Mouse (Mus musculus) kidney, postnatal 36 days (tissue): ENCODE measurements around the gene Usp16.

Source experiments
- DNase-seq, 2 experiments: peaks; one replicate each; pipeline ENCODE4 v3.0.0; 2021 to 2022; ENCODE audit warnings: mixed read lengths in 2 of 2

The Usp16 gene

GRCm38 (mm10) chr16:87454419-87455179 lies at the start of gene Usp16:
TSS of gene Usp16 (plus strand) at chr16:87454703.
- DNase-seq: peak; percentile 93 to 95

GRCm38 (mm10) chr16:87405001-87405400 lies 49.5 kb upstream of the Usp16 start:
- DNase-seq: peak; percentile 29 to 45

GRCm38 (mm10) chr16:87420662-87421061 lies 33.8 kb upstream of the Usp16 start:
- no peak for DNase-seq

GRCm38 (mm10) chr16:87427516-87427915 lies 27.0 kb upstream of the Usp16 start:
- no peak for DNase-seq

GRCm38 (mm10) chr16:87432033-87432814 lies 22.3 kb upstream of the Usp16 start, which contains the start of gene Ltn1:
TSS of gene Ltn1 (minus strand) at chr16:87432612.
- DNase-seq: peak; percentile 99

GRCm38 (mm10) chr16:87434266-87434665 lies 20.2 kb upstream of the Usp16 start:
- DNase-seq: no peak

- DNase-seq: peak; percentile 56 to 66
These were observed 19.6 kb upstream of the Usp16 start for GRCm38 (mm10) chr16:87434946-87435345.

- peak; percentile 18 to 44 for DNase-seq
These were observed 18.9 kb upstream of the Usp16 start for GRCm38 (mm10) chr16:87435411-87436205.

- DNase-seq: no peak
These were observed 17.4 kb upstream of the Usp16 start for GRCm38 (mm10) chr16:87437096-87437495.

- no peak for DNase-seq
These were observed 15.8 kb upstream of the Usp16 start for GRCm38 (mm10) chr16:87438697-87439096.

- DNase-seq: peak; percentile 95 to 97
These were observed 14.3 kb upstream of the Usp16 start, which contains the start of gene Rwdd2b for GRCm38 (mm10) chr16:87440184-87440686. TSS of gene Rwdd2b (minus strand) at chr16:87440573.

GRCm38 (mm10) chr16:87441089-87441488 lies 13.4 kb upstream of the Usp16 start:
- DNase-seq: peak; percentile 47 to 51

GRCm38 (mm10) chr16:87442291-87442690 lies 12.2 kb upstream of the Usp16 start:
- no peak for DNase-seq

GRCm38 (mm10) chr16:87443245-87443644 lies 11.3 kb upstream of the Usp16 start:
- no peak for DNase-seq

GRCm38 (mm10) chr16:87444071-87444470 lies 10.4 kb upstream of the Usp16 start:
- no peak for DNase-seq

- DNase-seq: no peak
These were observed 9.4 kb upstream of the Usp16 start for GRCm38 (mm10) chr16:87445110-87445509.

GRCm38 (mm10) chr16:87445528-87445927 lies 9.0 kb upstream of the Usp16 start:
- DNase-seq: no peak

GRCm38 (mm10) chr16:87453226-87453625 lies 1.3 kb upstream of the Usp16 start:
- DNase-seq: no peak

- DNase-seq: peak in 1 of 2 experiments; percentile 7
These were observed 693 bp downstream of the Usp16 start for GRCm38 (mm10) chr16:87455180-87455611.

- no peak for DNase-seq
These were observed 4.2 kb downstream of the Usp16 start for GRCm38 (mm10) chr16:87458752-87459151.

GRCm38 (mm10) chr16:87470579-87470978 lies 16.1 kb downstream of the Usp16 start:
- DNase-seq: no peak

GRCm38 (mm10) chr16:87484367-87484766 lies 29.9 kb downstream of the Usp16 start:
- no peak for DNase-seq

- no peak for DNase-seq
These were observed 32.2 kb downstream of the Usp16 start for GRCm38 (mm10) chr16:87486739-87487138.
